Mouse (Mus musculus): ENCODE measurements at regions not wholly inside any gene's neighbourhood (a gene's known extent, or its start where the extent isn't known, plus 50 kb on each side); places are given as distances from the start of the nearest gene placed in this dataset.

DNA sequence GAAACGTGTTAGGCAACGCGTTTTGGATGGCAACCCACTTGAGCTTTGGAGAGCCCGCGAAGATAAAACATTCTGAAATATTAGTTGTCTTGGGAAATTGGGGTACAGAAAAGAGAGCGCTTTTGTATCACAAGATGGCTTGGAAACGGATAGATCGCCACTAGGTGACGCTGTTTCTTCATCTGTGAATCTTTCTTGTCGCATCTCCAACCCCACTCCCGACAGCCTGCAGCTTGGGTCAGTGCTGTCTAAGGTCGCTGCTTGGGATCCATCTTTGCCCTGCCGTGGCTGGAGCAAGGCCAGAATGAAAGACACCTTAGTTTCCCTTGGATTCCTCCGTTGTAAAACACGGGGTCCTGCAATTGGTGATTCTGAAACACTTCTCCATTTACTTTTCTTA lies 88.3 kb downstream of the Aldh8a1 start:
- peak; percentile 80 for TF ChIP-seq CTCF (IDR thresholded peaks at IDR 0.05; ENCODE audit: insufficient read depth, low read length)
- TF ChIP-seq POLR2A (IDR thresholded peaks at IDR 0.05; ENCODE audit: borderline replicate concordance, extremely low read depth, low read depth, low read length): no peak

All from lung, adult 2 months (tissue).